Mouse (Mus musculus) small intestine, adult 2 months (tissue): Measurements from ENCODE around the gene Nt5c2.

Experiments used
- CTCF ChIP-seq: fragments of 200-500 bp; IDR thresholded peaks from 2 replicates; pipeline ENCODE4 v1.5.1; 2012; ENCODE audit warnings: low read depth, mild to moderate bottlenecking, control low read depth, inconsistent platforms, low read length, moderate library complexity, mixed read lengths; ENCODE audit not compliant: insufficient replicate concordance, insufficient read length; ENCODE audit errors: extremely low read depth
- POLR2A ChIP-seq: fragments of 200-500 bp; IDR thresholded peaks from 2 replicates; pipeline ENCODE4 v1.6.1; 2012; ENCODE audit warnings: low read depth, mild to moderate bottlenecking, control low read depth, inconsistent platforms, low read length, moderate library complexity

DNA sequence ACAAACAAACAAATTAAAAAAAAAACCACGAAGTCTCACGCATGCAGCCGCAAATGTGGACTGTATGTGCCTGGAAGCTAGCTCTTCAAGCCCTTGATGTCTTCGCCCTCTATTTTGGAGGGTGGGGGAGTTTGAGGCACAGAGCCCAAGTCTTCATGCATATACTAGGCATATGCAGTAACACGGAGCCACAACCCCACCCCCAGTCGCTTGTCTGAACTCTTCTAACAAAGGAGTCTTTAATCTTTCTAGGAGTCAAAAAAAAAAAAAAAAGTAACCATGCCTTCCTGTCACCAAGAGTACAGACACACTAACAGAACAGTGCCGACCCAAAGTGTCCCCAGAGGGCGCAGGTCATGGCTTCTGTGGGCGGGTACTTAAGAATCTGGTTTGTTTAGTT lies 1.0 kb upstream of the Nt5c2 start:
- TF ChIP-seq CTCF, result no peak
- no peak for TF ChIP-seq POLR2A
